Mouse (Mus musculus) liver, embryonic 13.5 days (tissue): Measurements from ENCODE around the gene Sdc4. TPM values are rescaled to one million over a fixed set of nuclear protein-coding genes. Genes with fewer than 3 reads are reported as not detected.

Experiments used
- polyA plus RNA-seq: library from polyadenylated mRNA; unstranded; fragments of >200 nt; fragmentation: Nextera tagmentation; extraction: Ambion mirVana; gene quantifications from 2 replicates; pipeline ENCODE4 v1.2.1, GENCODE M21; 2015

The Sdc4 gene
- polyA plus RNA-seq, 1 experiment from 2014 or later, result 33.6 TPM

Other genes with a start within 250 kb of the Sdc4 start
- gene Wfdc15a, start 243.8 kb downstream of the Sdc4 start, polyA plus RNA-seq, result not detected in 2 replicates
- gene Wfdc15b, start 222.2 kb downstream of the Sdc4 start, polyA plus RNA-seq, result 0.34 TPM in 1 of 2 replicates, not detected in the other
- not detected in 2 replicates for gene Svs2, start 205.4 kb downstream of the Sdc4 start, polyA plus RNA-seq
- gene Svs3b, start 187.2 kb downstream of the Sdc4 start, polyA plus RNA-seq, result not detected in 2 replicates
- gene Svs4, start 165.4 kb downstream of the Sdc4 start, polyA plus RNA-seq, result not detected in 2 replicates
- gene Svs3a, start 154.6 kb downstream of the Sdc4 start, polyA plus RNA-seq, result not detected in 2 replicates
- not detected in 2 replicates for gene Svs6, start 127.1 kb downstream of the Sdc4 start, polyA plus RNA-seq
- gene Svs5, start 111.1 kb downstream of the Sdc4 start, polyA plus RNA-seq, result not detected in 2 replicates
- 16.6 and 20.5 TPM in 2 replicates for gene Slpi, start 54.8 kb downstream of the Sdc4 start, polyA plus RNA-seq
- 0.02 TPM in 2 replicates for gene Rbpjl, start 40.7 kb downstream of the Sdc4 start, polyA plus RNA-seq
- gene Matn4, start 38.7 kb downstream of the Sdc4 start, polyA plus RNA-seq, result 0.13 and 0.35 TPM in 2 replicates
- 28.5 and 33.2 TPM in 2 replicates for gene Sys1, start 13.1 kb upstream of the Sdc4 start, polyA plus RNA-seq
- 5.3 and 5.7 TPM in 2 replicates for gene Gm20458, start 17.1 kb upstream of the Sdc4 start, polyA plus RNA-seq
- not detected in 2 replicates for gene Trp53tg5, start 29.8 kb upstream of the Sdc4 start, polyA plus RNA-seq
- gene Dbndd2, start 42.2 kb upstream of the Sdc4 start, polyA plus RNA-seq, result 0.79 and 1.9 TPM in 2 replicates
- 22.3 and 23.8 TPM in 2 replicates for gene Pigt, start 53.6 kb upstream of the Sdc4 start, polyA plus RNA-seq
- gene Wfdc2, start 118.5 kb upstream of the Sdc4 start, polyA plus RNA-seq, result 1.2 and 1.9 TPM in 2 replicates
- not detected in 2 replicates for gene Spint3, start 129.6 kb upstream of the Sdc4 start, polyA plus RNA-seq
- gene Wfdc6a, start 141.6 kb upstream of the Sdc4 start, polyA plus RNA-seq, result 0.13 and 0.19 TPM in 2 replicates
- gene Eppin, start 149.7 kb upstream of the Sdc4 start, polyA plus RNA-seq, result not detected in 2 replicates
- gene Wfdc6b, start 169.6 kb upstream of the Sdc4 start, polyA plus RNA-seq, result not detected in 2 replicates
- not detected in 2 replicates for gene Wfdc8, start 169.7 kb upstream of the Sdc4 start, polyA plus RNA-seq
- gene Wfdc16, start 194.9 kb upstream of the Sdc4 start, polyA plus RNA-seq, result not detected in 2 replicates
- not detected in 2 replicates for gene Wfdc10, start 212.2 kb upstream of the Sdc4 start, polyA plus RNA-seq
- gene Wfdc9, start 212.7 kb upstream of the Sdc4 start, polyA plus RNA-seq, result not detected in 2 replicates
- gene Wfdc11, start 230.2 kb upstream of the Sdc4 start, polyA plus RNA-seq, result not detected in 2 replicates
- not detected in 2 replicates for gene Wfdc13, start 241.2 kb upstream of the Sdc4 start, polyA plus RNA-seq